Mouse (Mus musculus) embryonic facial prominence, embryonic 11.5 days (tissue): ENCODE measurements at regions not wholly inside any gene's neighbourhood (a gene's known extent, or its start where the extent isn't known, plus 50 kb on each side); places are given as distances from the start of the nearest gene placed in this dataset.

Experiments
- ATAC-seq: fragments of 200-750 bp; cut with Nextera tagmentation; replicated peaks from 2 replicates; pipeline ENCODE4 v1.8.0; 2017; ENCODE audit warnings: low read depth; ENCODE audit not compliant: insufficient number of reproducible peaks, low FRiP score, low TSS enrichment
- DNase-seq: peaks from one replicate; pipeline ENCODE4 v3.0.0-alpha.2; 2015; ENCODE audit warnings: low spot score
- H3K27ac ChIP-seq: fragments of 300-500 bp; sonication (generic); replicated peaks from 2 replicates; pipeline ENCODE4 v1.5.1; 2014; ENCODE audit warnings: mild to moderate bottlenecking, low read depth, low read length, control low read depth
- H3K27me3 ChIP-seq: fragments of 300-500 bp; sonication (generic); 2 replicates; pipeline ENCODE4 v1.6.1; 2014; ENCODE audit warnings: mild to moderate bottlenecking, low read length, moderate library complexity, mixed read lengths; ENCODE audit not compliant: control insufficient read depth, insufficient read depth
- H3K36me3 ChIP-seq: fragments of 300-500 bp; sonication (generic); replicated peaks from 2 replicates; pipeline ENCODE4 v1.6.1; 2014; ENCODE audit warnings: low read depth, mild to moderate bottlenecking, low read length, moderate library complexity, mixed read lengths; ENCODE audit not compliant: control insufficient read depth, insufficient read depth
- H3K4me1 ChIP-seq: fragments of 300-500 bp; sonication (generic); 2 replicates; pipeline ENCODE4 v1.6.1; 2014; ENCODE audit warnings: low read length, mixed read lengths; ENCODE audit not compliant: control insufficient read depth, insufficient read depth
- H3K4me2 ChIP-seq: fragments of 300-500 bp; sonication (generic); 2 replicates; pipeline ENCODE4 v1.6.1; 2014; ENCODE audit warnings: low read depth, mild to moderate bottlenecking, control low read depth, low read length, moderate library complexity
- H3K4me3 ChIP-seq: fragments of 300-500 bp; sonication (generic); 2 replicates; pipeline ENCODE4 v1.5.1; 2014; ENCODE audit warnings: low read depth, low read length, control low read depth
- H3K9ac ChIP-seq: fragments of 300-500 bp; sonication (generic); replicated peaks from 2 replicates; pipeline ENCODE4 v1.6.1; 2014; ENCODE audit warnings: mild to moderate bottlenecking, control low read depth, low read length
- H3K9me3 ChIP-seq: fragments of 300-500 bp; sonication (generic); replicated peaks from 2 replicates; pipeline ENCODE4 v1.6.1; 2016; ENCODE audit warnings: mild to moderate bottlenecking, low read length, inconsistent platforms, mixed read lengths; ENCODE audit not compliant: control insufficient read depth
- WGBS: fragments of 180-500 bp; shearing (Covaris S2); extraction: QIAGEN DNeasy Blood & Tissue Kit; methylation state at CpG from one replicate; pipeline ENCODE4 v1.1.7; 2014; 5-methylcytosine and 5-hydroxymethylcytosine counted together

- no peak overlapping the region for H3K27ac ChIP-seq
- no peak overlapping the region for H3K9ac ChIP-seq
- no peaks in the 10 kb centered on the region for H3K4me1 ChIP-seq
- H3K9me3 ChIP-seq, result no peaks in the 10 kb centered on the region
- H3K4me3 ChIP-seq, result no peak overlapping the region
- H3K27me3 ChIP-seq, result no peaks in the 10 kb centered on the region; the same call in 1 of the 2 replicates
- WGBS, result 45% methylated on average over 3 of the region's 3 CpGs
- DNase-seq (no peak), ATAC-seq (no peak)
- no peak overlapping the region for H3K4me2 ChIP-seq
- H3K36me3 ChIP-seq, result no peaks in the 10 kb centered on the region
These were observed 134.4 kb upstream of the Irx5 start for GRCm38 (mm10) chr8:92222992-92223391.

- Histone ChIP-seq H3K27ac (no peak overlapping the region), H3K27me3 (no peaks in the 10 kb centered on the region; the same call in 1 of the 2 replicates), H3K36me3 (no peaks in the 10 kb centered on the region), H3K9me3 (no peaks in the 10 kb centered on the region), H3K4me3 (no peak overlapping the region), H3K9ac (no peak overlapping the region), H3K4me1 (no peaks in the 10 kb centered on the region), H3K4me2 (no peak overlapping the region)
- ATAC-seq, result no peak
- no peak for DNase-seq
- 63% methylated on average over 9 of the region's 9 CpGs for WGBS
These were observed 138.1 kb upstream of the Irx5 start for GRCm38 (mm10) chr8:92219181-92219890.

GRCm38 (mm10) chr8:92217521-92217920 lies 139.9 kb upstream of the Irx5 start:
- H3K4me3 ChIP-seq, result no peak overlapping the region
- no peak overlapping the region for H3K9ac ChIP-seq
- H3K36me3 ChIP-seq, result no peaks in the 10 kb centered on the region
- WGBS, result 81% methylated on average over 2 of the region's 2 CpGs
- H3K9me3 ChIP-seq, result no peaks in the 10 kb centered on the region
- no peak overlapping the region for H3K27ac ChIP-seq
- H3K4me1 ChIP-seq, result no peaks in the 10 kb centered on the region
- no peak for DNase-seq
- ATAC-seq, result no peak
- no peaks in the 10 kb centered on the region; the same call in 1 of the 2 replicates for H3K27me3 ChIP-seq
- no peak overlapping the region for H3K4me2 ChIP-seq

GRCm38 (mm10) chr8:92216176-92216575 lies 141.2 kb upstream of the Irx5 start:
- Histone ChIP-seq H3K4me1 (no peaks in the 10 kb centered on the region), H3K9me3 (no peaks in the 10 kb centered on the region), H3K27ac (no peak overlapping the region), H3K36me3 (no peaks in the 10 kb centered on the region), H3K4me3 (no peak overlapping the region), H3K4me2 (no peak overlapping the region), H3K27me3 (no peaks in the 10 kb centered on the region), H3K9ac (no peak overlapping the region)
- ATAC-seq, result peak; percentile 29; the same call in 1 of the 2 replicates
- under 1% methylated on average over 5 of the region's 5 CpGs for WGBS
- DNase-seq, result peak; percentile 64

- no peaks in the 10 kb centered on the region for H3K4me1 ChIP-seq
- no peak for DNase-seq
- no peak overlapping the region for H3K27ac ChIP-seq
- WGBS, result 76% methylated on average over 14 of the region's 14 CpGs
- H3K4me3 ChIP-seq, result no peak overlapping the region
- H3K9ac ChIP-seq, result no peak overlapping the region
- no peaks in the 10 kb centered on the region for H3K36me3 ChIP-seq
- no peak for ATAC-seq
- no peaks in the 10 kb centered on the region for H3K9me3 ChIP-seq
- no peak overlapping the region for H3K4me2 ChIP-seq
- H3K27me3 ChIP-seq, result no peaks in the 10 kb centered on the region
These were observed 144.5 kb upstream of the Irx5 start for GRCm38 (mm10) chr8:92212786-92213535.

- Histone ChIP-seq H3K27ac (no peak overlapping the region), H3K4me2 (no peak overlapping the region), H3K4me3 (no peak overlapping the region), H3K9me3 (no peaks in the 10 kb centered on the region), H3K27me3 (no peaks in the 10 kb centered on the region), H3K9ac (no peak overlapping the region), H3K36me3 (no peaks in the 10 kb centered on the region), H3K4me1 (no peaks in the 10 kb centered on the region)
- WGBS, result 68% methylated on average over 5 of the region's 5 CpGs
- ATAC-seq (no peak), DNase-seq (no peak)
These were observed 148.3 kb upstream of the Irx5 start for GRCm38 (mm10) chr8:92209081-92209480.

GRCm38 (mm10) chr8:92195635-92196034 lies 161.8 kb upstream of the Irx5 start:
- H3K4me3 ChIP-seq, result no peak overlapping the region
- H3K4me2 ChIP-seq, result no peak overlapping the region
- no peaks in the 10 kb centered on the region for H3K36me3 ChIP-seq
- H3K9ac ChIP-seq, result no peak overlapping the region
- ATAC-seq (no peak), DNase-seq (no peak)
- no peaks in the 10 kb centered on the region for H3K4me1 ChIP-seq
- H3K9me3 ChIP-seq, result no peaks in the 10 kb centered on the region
- WGBS, result 92% methylated on average over 8 of the region's 8 CpGs
- no peak overlapping the region for H3K27ac ChIP-seq
- no peaks in the 10 kb centered on the region for H3K27me3 ChIP-seq

GRCm38 (mm10) chr8:92194065-92194464 lies 163.4 kb upstream of the Irx5 start:
- ATAC-seq, result peak; percentile 18; the same call in 1 of the 2 replicates
- peak; percentile 77 for DNase-seq
- no peak overlapping the region for H3K4me3 ChIP-seq
- no peaks in the 10 kb centered on the region for H3K9me3 ChIP-seq
- H3K4me1 ChIP-seq, result no peaks in the 10 kb centered on the region
- H3K36me3 ChIP-seq, result no peaks in the 10 kb centered on the region
- H3K27me3 ChIP-seq, result no peaks in the 10 kb centered on the region
- H3K27ac ChIP-seq, result no peak overlapping the region
- H3K9ac ChIP-seq, result no peak overlapping the region
- whole genome bisulfite sequencing, result 41% methylated on average over 14 of the region's 14 CpGs
- H3K4me2 ChIP-seq, result no peak overlapping the region
